Mouse (Mus musculus) lung, adult 2 months (tissue): ENCODE results near the gene Rpl29.

Experiments used
- CTCF ChIP-seq: fragments of 200-500 bp; IDR thresholded peaks from 2 replicates; pipeline ENCODE4 v1.5.1; 2011; ENCODE audit warnings: mild to moderate bottlenecking, low read length, control low read depth; ENCODE audit not compliant: insufficient read depth
- POLR2A ChIP-seq: fragments of 200-500 bp; IDR thresholded peaks from 2 replicates; pipeline ENCODE4 v1.6.1; 2011; ENCODE audit warnings: low read depth, mild to moderate bottlenecking, control low read depth, low read length, borderline replicate concordance; ENCODE audit errors: extremely low read depth

DNA sequence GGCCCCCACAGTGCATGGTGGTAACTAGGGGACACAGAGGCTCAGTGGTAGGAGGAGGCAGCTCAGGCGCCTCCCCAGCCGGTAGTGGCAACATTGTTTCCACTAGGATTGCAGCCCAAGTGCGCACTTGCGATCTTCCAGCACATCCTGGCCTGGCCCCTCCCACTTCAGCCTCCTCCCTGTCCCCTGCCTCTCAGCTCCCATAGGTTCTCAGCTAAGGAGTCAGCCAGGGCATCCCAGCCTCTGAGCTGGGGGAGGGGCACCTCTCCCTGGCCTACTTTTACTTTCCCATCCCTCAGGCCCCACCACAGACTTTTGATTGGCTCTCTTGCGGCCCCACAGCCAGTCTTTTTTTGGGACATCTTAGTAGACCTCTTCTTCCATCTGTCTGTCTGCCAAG, 42.6 kb downstream of the Rpl29 start:
- TF ChIP-seq CTCF (no peak), POLR2A (peak; percentile 60; the same call in 1 of the 2 replicates)
